Mouse (Mus musculus): ENCODE measurements around the gene Krtap4-7.
"Not testable (repeated sequence)": the region's sequence is repeated elsewhere in the genome, so short reads cannot be mapped to it uniquely, and the experiment has no call there.

The Krtap4-7 gene

DNA sequence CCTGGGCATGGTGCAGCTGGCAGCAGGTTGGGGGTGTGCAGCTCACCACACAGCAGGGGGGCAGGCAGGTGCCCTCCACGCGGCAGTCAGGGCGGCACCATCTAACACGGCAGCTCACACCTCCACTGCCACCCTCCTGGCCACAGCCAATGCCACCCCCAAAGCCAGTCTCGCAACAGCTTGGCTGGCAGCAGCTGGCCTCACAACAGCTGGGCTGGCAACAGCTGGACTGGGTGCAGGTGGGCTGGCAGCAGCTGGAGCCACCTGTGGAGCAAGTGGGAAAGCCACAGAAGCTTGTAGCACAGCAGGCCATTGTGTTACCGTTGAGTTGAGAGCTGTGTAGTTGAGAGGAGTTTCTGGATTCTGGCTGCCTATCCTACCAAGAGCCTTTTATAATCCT lies 46.1 kb downstream of the Krtap4-7 start, which contains the start of gene Krtap9-3:
Gene Krtap9-3, minus strand, starts transcription at position 364 of the 400 bp plus-strand sequence.
- DNase-seq (ENCODE audit: low spot score): not testable (repeated sequence)

Data from ovary, postnatal 36 days (tissue).